Mouse (Mus musculus) MEL (cell line): ENCODE data around the gene Wdpcp. TPM values are rescaled to one million over a fixed set of nuclear protein-coding genes. Genes with fewer than 3 reads are reported as not detected.

Experiments
- DNase-seq: peaks from one replicate; pipeline ENCODE4 v3.0.0; 2011; ENCODE audit warnings: low read depth, low spot score
- H3K27ac ChIP-seq: 2 replicates; pipeline ENCODE4 v1.5.1; 2012; ENCODE audit warnings: low read depth, mild to moderate bottlenecking, control low read depth, low read length, moderate library complexity; ENCODE audit not compliant: control insufficient read depth
- H3K27me3 ChIP-seq, 2 experiments: fragments of 150-350 bp in 1 of 2; sonication (generic) in 1 of 2; 2 replicates each; pipeline ENCODE4 v1.6.1; 2012; ENCODE audit warnings: low read length in 2 of 2, mild to moderate bottlenecking in 2 of 2, improper control_type of control experiment in 1 of 2, moderate library complexity in 1 of 2; ENCODE audit not compliant: insufficient read depth in 2 of 2, control insufficient read depth in 1 of 2
- H3K36me3 ChIP-seq, 2 experiments: 2 replicates each; pipeline ENCODE4 v1.6.1; 2012 to 2014; ENCODE audit warnings: low read length in 2 of 2, improper control_type of control experiment in 1 of 2, inconsistent platforms in 1 of 2, mild to moderate bottlenecking in 1 of 2; ENCODE audit not compliant: insufficient read depth in 2 of 2, control insufficient read depth in 1 of 2
- H3K4me1 ChIP-seq, 2 experiments: fragments of 150-350 bp in 1 of 2; sonication (generic) in 1 of 2; 2 replicates each; pipeline ENCODE4 v1.6.1; 2012; ENCODE audit warnings: low read length in 2 of 2, improper control_type of control experiment in 1 of 2, mild to moderate bottlenecking in 1 of 2; ENCODE audit not compliant: insufficient read depth in 2 of 2, control insufficient read depth in 1 of 2
- H3K4me3 ChIP-seq, 2 experiments: fragments of 150-350 bp in 1 of 2; sonication (generic) in 1 of 2; 2 replicates each; pipeline ENCODE4 v1.5.1; 2012; ENCODE audit warnings: low read depth in 2 of 2, low read length in 2 of 2, mild to moderate bottlenecking in 2 of 2, moderate library complexity in 2 of 2, control low read depth in 1 of 2, improper control_type of control experiment in 1 of 2; ENCODE audit not compliant: control insufficient read depth in 1 of 2, insufficient read depth in 1 of 2
- H3K79me2 ChIP-seq: 2 replicates; pipeline ENCODE4 v1.6.1; 2012; ENCODE audit warnings: mild to moderate bottlenecking, low read length, moderate library complexity; ENCODE audit not compliant: control insufficient read depth, poor library complexity, insufficient read depth
- H3K9ac ChIP-seq: 2 replicates; pipeline ENCODE4 v1.6.1; 2012; ENCODE audit warnings: low read depth, mild to moderate bottlenecking, control low read depth, low read length, moderate library complexity; ENCODE audit not compliant: control insufficient read depth, poor library complexity, severe bottlenecking
- H3K9me3 ChIP-seq: fragments of 150-350 bp; sonication (generic); replicated peaks from 2 replicates; pipeline ENCODE4 v1.6.1; 2012; ENCODE audit warnings: mild to moderate bottlenecking, low read length, improper control_type of control experiment, moderate library complexity; ENCODE audit not compliant: insufficient read depth
- BHLHE40 ChIP-seq: IDR thresholded peaks from 2 replicates; pipeline ENCODE4 v1.6.1; 2012; ENCODE audit warnings: low read depth, mild to moderate bottlenecking, inconsistent platforms, low read length, improper control_type of control experiment, borderline replicate concordance
- E2F4 ChIP-seq: IDR thresholded peaks from 2 replicates; pipeline ENCODE4 v1.6.1; 2011; ENCODE audit warnings: low read depth, low read length, improper control_type of control experiment, borderline replicate concordance
- MAZ ChIP-seq: IDR thresholded peaks from 2 replicates; pipeline ENCODE4 v1.6.1; 2012; ENCODE audit warnings: low read depth, mild to moderate bottlenecking, inconsistent platforms, low read length, improper control_type of control experiment
- NELFE ChIP-seq: IDR thresholded peaks from 2 replicates; pipeline ENCODE4 v1.6.1; 2011; ENCODE audit warnings: low read depth, low read length, improper control_type of control experiment
- NRF1 ChIP-seq: IDR thresholded peaks from 2 replicates; pipeline ENCODE4 v1.6.1; 2014; ENCODE audit warnings: low read depth, mild to moderate bottlenecking, inconsistent platforms, low read length, improper control_type of control experiment, moderate library complexity; ENCODE audit not compliant: poor library complexity, insufficient read depth, severe bottlenecking
- RCOR1 ChIP-seq: IDR thresholded peaks from 2 replicates; pipeline ENCODE4 v1.6.1; 2012; ENCODE audit warnings: low read depth, mild to moderate bottlenecking, inconsistent platforms, low read length, improper control_type of control experiment
- ZKSCAN1 ChIP-seq: IDR thresholded peaks from 2 replicates; pipeline ENCODE4 v1.6.1; 2012; ENCODE audit warnings: low read depth, mild to moderate bottlenecking, inconsistent platforms, low read length, improper control_type of control experiment, moderate library complexity
- polyA plus RNA-seq, 2 experiments: library from polyadenylated mRNA; stranded (reverse) in 1 of 2; unstranded in 1 of 2; fragments of >175 nt in 1 of 2; fragments of >200 nt in 1 of 2; gene quantifications; 2 replicates each; pipeline versions ENCODE4 v1.2.1 to v1.2.4; 2012; ENCODE audit warnings: low replicate concordance in 2 of 2, low read depth in 1 of 2; ENCODE audit not compliant: insufficient read length in 2 of 2, insufficient read depth in 1 of 2, missing spikeins in 1 of 2
- total RNA-seq: library from RNA; depleted of rRNA; stranded (reverse); fragments of 300-350 nt; gene quantifications from 2 replicates; pipeline ENCODE4 v1.2.3, GENCODE M21; 2012; rRNA removed

Wdpcp gene
- total and polyA plus RNA-seq, 3 experiments: 0.81 to 1.3 TPM; not detected in 1

- Histone ChIP-seq H3K27me3 (no peaks in the 10 kb centered on the region), H3K9ac (no peak overlapping the region)
- TF ChIP-seq BHLHE40 (no peak), MAZ (no peak), RCOR1 (no peak), ZKSCAN1 (no peak), NELFE (no peak), NRF1 (no peak), E2F4 (no peak)
- TF ChIP-seq, all 39 proteins: peak for 0
- Histone ChIP-seq H3K79me2 (no peaks in the 10 kb centered on the region), H3K9me3 (no peaks in the 10 kb centered on the region), H3K4me3 (no peak overlapping the region), H3K4me1 (no peaks in the 10 kb centered on the region), H3K36me3 (no peaks in the 10 kb centered on the region), H3K27ac (no peak overlapping the region)
- no peak for DNase-seq
These were observed 350.5 kb downstream of the Wdpcp start for GRCm38 (mm10) chr11:21922531-21922930.

Other genes with a start within 250 kb of the Wdpcp start
- gene Ugp2, start 201.0 kb upstream of the Wdpcp start, total RNA-seq: 5.8 and 5.9 TPM in 2 replicates
- gene Ugp2, start 201.0 kb upstream of the Wdpcp start, polyA plus RNA-seq: 1 to 10 TPM in 1 of 2 experiments, not detected in 1; 6.3 TPM
- 175 and 208 TPM in 2 replicates for gene Mdh1, start 132 bp downstream of the Wdpcp start, total RNA-seq
- 100 to 1,000 TPM; 174 to 329 TPM for gene Mdh1, start 132 bp downstream of the Wdpcp start, polyA plus RNA-seq